Mouse (Mus musculus) liver, embryonic 13.5 days (tissue): ENCODE data around the gene Isg20l2. TPM values are rescaled to one million over a fixed set of nuclear protein-coding genes. Genes with fewer than 3 reads are reported as not detected.
"Not testable (repeated sequence)": the region's sequence is repeated elsewhere in the genome, so short reads cannot be mapped to it uniquely, and the experiment has no call there.

Experiments
- ATAC-seq: fragments of 200-750 bp; cut with Nextera tagmentation; 2 replicates; pipeline ENCODE4 v1.8.0; 2017; ENCODE audit warnings: low read depth, mild to moderate bottlenecking, moderate number of reproducible peaks, moderate library complexity
- DNase-seq: peaks from one replicate; pipeline ENCODE4 v3.0.0; 2022
- H3K27ac ChIP-seq: fragments of 300-500 bp; sonication (generic); 2 replicates; pipeline ENCODE4 v1.5.1; 2015; ENCODE audit warnings: moderate library complexity, mild to moderate bottlenecking, inconsistent platforms
- H3K27me3 ChIP-seq: fragments of 300-500 bp; sonication (generic); 2 replicates; pipeline ENCODE4 v1.6.1; 2015; ENCODE audit warnings: mild to moderate bottlenecking, inconsistent platforms
- H3K36me3 ChIP-seq: fragments of 300-500 bp; sonication (generic); 2 replicates; pipeline ENCODE4 v1.6.1; 2015; ENCODE audit warnings: mild to moderate bottlenecking, inconsistent platforms
- H3K4me1 ChIP-seq: fragments of 300-500 bp; sonication (generic); replicated peaks from 2 replicates; pipeline ENCODE4 v1.6.1; 2015; ENCODE audit warnings: inconsistent platforms
- H3K4me2 ChIP-seq: fragments of 300-500 bp; sonication (generic); 2 replicates; pipeline ENCODE4 v1.6.1; 2015; ENCODE audit warnings: inconsistent platforms, mild to moderate bottlenecking, moderate library complexity
- H3K4me3 ChIP-seq: fragments of 300-500 bp; sonication (generic); replicated peaks from 2 replicates; pipeline ENCODE4 v1.5.1; 2015; ENCODE audit warnings: mild to moderate bottlenecking, inconsistent platforms
- H3K9ac ChIP-seq: fragments of 300-500 bp; sonication (generic); 2 replicates; pipeline ENCODE4 v1.6.1; 2015; ENCODE audit warnings: mild to moderate bottlenecking, inconsistent platforms
- H3K9me3 ChIP-seq: fragments of 300-500 bp; sonication (generic); replicated peaks from 2 replicates; pipeline ENCODE4 v1.6.1; 2016; ENCODE audit warnings: inconsistent platforms
- WGBS: fragments of 180-500 bp; shearing (Covaris S2); methylation state at CpG from one replicate; pipeline ENCODE4 v1.1.7; 2015; ENCODE audit not compliant: insufficient replicate concordance; 5-methylcytosine and 5-hydroxymethylcytosine counted together
- polyA plus RNA-seq: library from polyadenylated mRNA; unstranded; fragments of >200 nt; fragmentation: Nextera tagmentation; extraction: Ambion mirVana; gene quantifications from 2 replicates; pipeline ENCODE4 v1.2.1, GENCODE M21; 2015

Gene Isg20l2
- polyA plus RNA-seq, 1 experiment from 2014 or later: 31.1 TPM

DNA sequence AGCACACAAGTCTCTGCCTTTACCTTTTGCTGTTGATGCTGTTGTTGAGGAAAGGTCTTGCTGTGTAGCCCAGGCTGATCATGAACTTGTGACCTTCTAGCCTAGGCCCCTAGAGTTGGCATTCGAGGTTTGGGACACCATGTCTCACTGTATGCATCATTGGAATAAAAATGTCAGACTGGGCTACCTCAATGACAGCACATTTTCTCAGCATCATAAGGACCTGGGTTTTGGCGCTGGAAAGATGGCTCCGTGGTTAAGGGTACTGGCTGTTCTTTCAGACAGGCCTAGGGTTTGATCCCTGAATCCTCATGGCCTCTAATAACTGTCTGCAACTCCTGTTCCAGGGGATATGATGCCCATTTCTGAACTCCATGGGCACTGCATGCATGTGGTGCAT, 30.3 kb upstream of the Isg20l2 start:
- Histone ChIP-seq H3K4me3 (no peak overlapping the region), H3K27ac (peak overlapping the region; percentile 24), H3K27me3 (no peaks in the 10 kb centered on the region), H3K9me3 (no peaks in the 10 kb centered on the region), H3K4me2 (peak overlapping the region; percentile 15; the same call in 1 of the 2 replicates), H3K9ac (no peak overlapping the region), H3K4me1 (peaks cover 55% of the 10 kb centered on the region), H3K36me3 (no peaks in the 10 kb centered on the region)
- ATAC-seq: no peak
- 79% methylated on average over 3 of the region's 3 CpGs for WGBS
- DNase-seq: no peak

DNA sequence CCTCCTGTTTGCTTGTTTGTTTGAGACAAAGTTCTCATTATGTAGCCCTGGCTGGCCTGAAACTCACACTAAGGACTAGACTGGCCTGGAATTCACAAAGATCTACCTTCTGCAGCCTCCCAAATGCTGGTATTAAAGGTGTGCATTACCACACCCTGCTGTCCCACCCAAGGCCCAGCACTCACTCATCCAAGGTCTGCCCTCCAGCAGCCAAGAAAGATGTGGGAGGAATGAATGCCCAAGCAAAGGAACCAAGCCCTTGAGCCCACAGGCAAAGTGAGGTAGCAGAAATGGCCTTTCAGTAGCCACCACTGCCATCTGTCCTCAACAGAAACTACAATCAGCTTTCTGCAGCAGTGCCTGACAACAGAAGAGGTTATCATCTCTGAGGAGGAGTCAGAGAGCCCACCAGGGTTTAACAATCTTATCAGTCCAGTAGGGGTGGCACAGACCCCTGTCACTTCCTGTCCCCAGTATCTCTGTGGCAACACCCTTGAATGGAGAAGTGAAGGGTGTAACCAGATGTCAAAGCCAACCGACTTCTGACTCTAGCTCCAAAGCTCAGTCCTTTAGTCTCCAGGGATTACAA, 29.0 kb upstream of the Isg20l2 start:
- WGBS: 0% methylated on average over 1 of the region's 1 CpGs
- Histone ChIP-seq H3K4me3 (peak overlapping the region; percentile 41), H3K27me3 (no peaks in the 10 kb centered on the region), H3K36me3 (no peaks in the 10 kb centered on the region), H3K9ac (peak overlapping the region; percentile 69), H3K27ac (peak overlapping the region; percentile 95), H3K4me1 (peaks cover 61% of the 10 kb centered on the region), H3K9me3 (no peaks in the 10 kb centered on the region), H3K4me2 (peak overlapping the region; percentile 68)
- DNase-seq (peak; percentile 87), ATAC-seq (peak; percentile 82)

DNA sequence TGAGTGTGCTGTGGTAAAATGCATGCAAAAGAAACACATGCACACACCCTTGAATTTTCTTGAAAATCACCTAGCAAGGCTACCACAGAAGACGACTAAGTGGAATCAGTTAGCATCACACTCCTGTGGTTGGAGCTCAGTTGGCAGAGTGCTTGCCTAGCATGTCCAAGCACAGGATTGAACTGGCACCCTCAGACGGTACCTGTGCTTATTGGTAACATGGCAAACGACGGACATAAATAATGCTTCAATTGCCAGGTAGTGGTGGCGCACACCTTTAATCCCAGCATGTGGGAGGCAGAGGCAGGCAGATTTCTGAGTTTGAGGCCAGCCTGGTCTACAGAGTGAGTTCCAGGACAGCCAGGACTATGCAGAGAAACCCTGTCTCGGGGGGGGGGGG, 28.2 kb upstream of the Isg20l2 start:
- H3K9ac ChIP-seq: peak overlapping the region; percentile 69
- WGBS: 43% methylated on average over 6 of the region's 6 CpGs
- not testable (repeated sequence) for DNase-seq, H3K27me3 ChIP-seq, H3K36me3 ChIP-seq, ATAC-seq, H3K9me3 ChIP-seq
- H3K4me1 ChIP-seq: peaks cover 61% of the 10 kb centered on the region
- peak overlapping the region; percentile 95 for H3K27ac ChIP-seq
- peak overlapping the region; percentile 41; the same call in 1 of the 2 replicates for H3K4me3 ChIP-seq
- peak overlapping the region; percentile 68 for H3K4me2 ChIP-seq

DNA sequence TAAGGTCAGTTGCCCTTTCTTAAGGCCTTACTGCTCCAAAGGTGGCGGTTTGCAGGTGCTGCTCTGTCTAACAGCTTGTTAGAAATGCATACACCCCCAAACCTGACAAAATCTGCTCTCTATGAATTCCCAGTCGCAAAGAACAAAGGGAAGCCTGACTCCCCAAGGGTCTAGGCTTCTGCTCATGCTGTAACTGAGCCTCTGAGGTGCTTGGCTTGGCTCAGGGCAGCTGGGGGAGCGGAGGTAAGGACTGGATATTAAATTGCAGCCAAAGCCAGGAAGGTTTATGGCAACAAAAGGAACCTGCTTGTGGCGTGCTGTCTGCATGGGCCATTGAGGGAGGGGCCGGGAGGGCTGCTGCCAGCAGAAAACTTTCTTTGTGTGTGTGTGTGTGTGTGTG, 26.3 kb upstream of the Isg20l2 start:
- no peak overlapping the region for H3K4me2 ChIP-seq
- DNase-seq: no peak
- no peaks in the 10 kb centered on the region for H3K27me3 ChIP-seq
- 60% methylated on average over 5 of the region's 5 CpGs for WGBS
- H3K9ac ChIP-seq: peak overlapping the region; percentile 43
- H3K36me3 ChIP-seq: peaks cover 8% of the 10 kb centered on the region; the same call in 1 of the 2 replicates
- no peak overlapping the region for H3K4me3 ChIP-seq
- ATAC-seq: no peak
- H3K9me3 ChIP-seq: no peaks in the 10 kb centered on the region
- H3K27ac ChIP-seq: peak overlapping the region; percentile 77
- peaks cover 70% of the 10 kb centered on the region for H3K4me1 ChIP-seq

DNA sequence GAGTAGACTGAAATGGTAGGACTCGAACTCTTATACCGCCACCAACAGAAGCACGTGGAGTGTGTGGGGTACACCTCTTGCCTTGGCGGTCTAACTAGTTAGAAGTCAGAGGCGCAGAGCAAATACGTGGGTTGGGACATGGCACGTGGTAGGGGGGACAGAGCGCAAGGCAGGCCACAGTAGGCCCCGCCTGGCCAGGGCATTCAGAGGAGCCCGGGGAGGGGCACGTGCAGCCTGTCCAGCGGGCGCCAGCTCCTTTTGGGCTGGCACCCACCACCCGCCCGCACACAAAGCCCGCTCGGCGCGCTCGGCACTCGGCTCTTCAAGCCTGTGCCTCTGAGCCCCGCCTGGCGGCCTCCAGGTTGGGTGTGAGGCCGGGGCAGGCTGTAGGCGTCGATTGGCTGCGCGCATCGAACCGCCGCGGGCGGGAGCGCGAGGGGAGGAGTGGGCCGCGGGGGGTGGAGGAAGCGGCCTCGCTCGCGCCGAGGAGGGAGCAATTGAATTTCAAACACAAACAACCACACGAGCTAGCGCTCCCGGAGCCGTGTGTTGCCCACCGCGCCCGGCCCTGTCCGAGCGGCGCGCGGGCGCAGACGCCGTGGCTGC, 24.1 kb upstream of the Isg20l2 start, which contains the start of gene Hdgf:
Hdgf (plus strand) TSS at position 442 of the 606 bp plus-strand sequence.
- peaks cover 72% of the 10 kb centered on the region for H3K4me1 ChIP-seq
- H3K4me3 ChIP-seq: peak within 1 kb of the TSS; percentile 99
- under 1% methylated on average over 57 of the region's 57 CpGs for WGBS
- H3K36me3 ChIP-seq: peaks cover 19% of the 10 kb centered on the region
- peak; percentile 84 for ATAC-seq
- peak within 1 kb of the TSS; percentile 95 for H3K4me2 ChIP-seq
- DNase-seq: peak; percentile 94
- no peaks in the 10 kb centered on the region for H3K9me3 ChIP-seq
- peak within 1 kb of the TSS; percentile 100 for H3K9ac ChIP-seq
- peak within 1 kb of the TSS; percentile 95 for H3K27ac ChIP-seq
- no peaks in the 10 kb centered on the region for H3K27me3 ChIP-seq

DNA sequence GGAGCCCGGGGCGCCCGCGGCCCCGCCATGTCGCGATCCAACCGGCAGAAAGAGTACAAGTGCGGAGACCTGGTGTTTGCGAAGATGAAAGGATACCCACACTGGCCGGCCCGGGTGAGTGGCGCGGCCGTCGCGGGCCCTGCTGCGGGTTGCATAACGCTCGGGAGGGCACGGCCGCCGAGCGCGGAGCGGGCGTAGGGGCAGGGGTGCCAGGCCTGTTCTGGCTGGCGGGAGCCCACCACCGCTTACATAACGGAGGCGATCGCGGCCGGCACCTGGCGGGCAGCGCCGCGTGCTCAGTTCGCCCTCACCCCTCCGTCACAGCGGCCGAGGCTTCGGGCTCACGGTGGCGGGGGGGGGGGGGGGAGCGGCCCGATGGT, 23.5 kb upstream of the Isg20l2 start:
- ATAC-seq (no peak), DNase-seq (no peak)
- Histone ChIP-seq H3K4me2 (peak overlapping the region; percentile 95), H3K27ac (peak overlapping the region; percentile 95), H3K27me3 (no peaks in the 10 kb centered on the region), H3K9me3 (no peaks in the 10 kb centered on the region), H3K4me1 (peaks cover 72% of the 10 kb centered on the region), H3K4me3 (peak overlapping the region; percentile 99), H3K9ac (peak overlapping the region; percentile 100), H3K36me3 (peaks cover 24% of the 10 kb centered on the region)
- WGBS: under 1% methylated on average over 46 of the region's 47 CpGs

DNA sequence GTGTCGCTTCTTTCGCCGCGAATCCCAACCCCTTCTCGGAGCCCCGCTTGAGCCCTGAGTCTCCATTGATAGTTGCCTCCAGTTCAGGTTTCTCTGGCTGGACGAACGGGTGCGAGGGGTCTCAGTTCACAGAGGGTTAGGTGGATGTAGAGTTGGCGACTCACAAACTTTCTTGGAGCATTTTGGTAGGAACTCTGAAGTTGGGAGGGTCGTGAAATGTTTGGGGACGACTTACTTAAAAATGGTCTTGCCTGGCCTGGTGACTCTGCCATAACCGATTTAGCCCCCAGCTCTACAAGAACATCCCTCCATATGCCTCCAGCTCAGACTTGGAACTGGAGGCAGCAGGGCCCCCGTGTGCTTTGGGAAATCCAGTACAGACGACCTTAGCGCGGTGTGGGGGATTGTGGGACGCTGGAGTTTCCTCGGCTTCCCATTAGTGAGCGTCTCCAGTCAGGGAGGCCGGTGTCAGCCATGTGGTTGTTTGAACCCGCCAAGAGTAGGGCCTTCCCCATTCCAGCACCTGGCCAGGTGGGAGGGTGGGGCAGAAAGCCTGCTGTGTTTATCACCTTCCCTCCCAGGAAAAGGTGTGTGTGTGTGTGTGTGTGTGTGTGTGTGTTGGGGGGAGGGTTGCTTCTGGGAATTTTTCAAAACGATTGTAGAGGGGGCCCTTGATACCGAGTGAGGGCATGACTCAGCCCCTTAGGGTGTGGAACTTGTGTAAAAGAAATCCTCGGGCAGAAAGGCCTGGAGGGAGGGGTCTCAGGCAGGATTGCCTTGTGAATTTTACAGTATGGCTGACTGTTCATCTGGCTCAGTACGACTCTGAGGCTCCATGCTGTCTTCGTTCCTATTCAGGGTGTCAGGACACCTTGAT, 22.9 kb upstream of the Isg20l2 start:
- ATAC-seq (peak; percentile 14), DNase-seq (peak; percentile 53)
- Histone ChIP-seq H3K27ac (peak overlapping the region; percentile 95), H3K36me3 (peaks cover 30% of the 10 kb centered on the region), H3K4me3 (peak overlapping the region; percentile 99), H3K9me3 (no peaks in the 10 kb centered on the region), H3K4me1 (peaks cover 72% of the 10 kb centered on the region), H3K27me3 (no peaks in the 10 kb centered on the region), H3K9ac (peak overlapping the region; percentile 100), H3K4me2 (peak overlapping the region; percentile 95)
- under 1% methylated on average over 27 of the region's 27 CpGs for WGBS

DNA sequence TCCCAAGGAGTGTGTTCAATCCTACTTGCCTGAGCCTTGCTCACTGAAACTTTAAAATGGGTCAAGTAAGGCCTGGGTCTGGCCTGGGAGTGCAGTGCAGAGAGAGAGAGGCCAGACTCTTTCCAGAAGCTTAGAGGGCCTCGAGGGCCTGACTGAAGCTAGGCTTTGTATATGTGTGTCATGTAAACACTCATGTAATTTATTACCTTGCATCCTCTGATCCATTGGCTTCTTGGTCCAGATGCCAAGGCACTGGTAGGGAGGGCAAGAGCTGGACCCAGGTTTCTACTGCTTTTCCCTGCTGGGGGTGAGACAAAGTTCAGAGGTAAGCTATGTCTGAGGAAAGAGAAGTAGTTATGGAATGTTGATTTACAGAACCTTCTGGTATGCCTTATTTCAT, 22.2 kb upstream of the Isg20l2 start:
- 0% methylated on average over 1 of the region's 1 CpGs for WGBS
- H3K36me3 ChIP-seq: peaks cover 33% of the 10 kb centered on the region
- H3K9me3 ChIP-seq: no peaks in the 10 kb centered on the region
- H3K27ac ChIP-seq: peak overlapping the region; percentile 95
- peak overlapping the region; percentile 99 for H3K4me3 ChIP-seq
- peaks cover 74% of the 10 kb centered on the region for H3K4me1 ChIP-seq
- no peak for DNase-seq
- no peak for ATAC-seq
- peak overlapping the region; percentile 100 for H3K9ac ChIP-seq
- H3K27me3 ChIP-seq: no peaks in the 10 kb centered on the region
- peak overlapping the region; percentile 95 for H3K4me2 ChIP-seq

DNA sequence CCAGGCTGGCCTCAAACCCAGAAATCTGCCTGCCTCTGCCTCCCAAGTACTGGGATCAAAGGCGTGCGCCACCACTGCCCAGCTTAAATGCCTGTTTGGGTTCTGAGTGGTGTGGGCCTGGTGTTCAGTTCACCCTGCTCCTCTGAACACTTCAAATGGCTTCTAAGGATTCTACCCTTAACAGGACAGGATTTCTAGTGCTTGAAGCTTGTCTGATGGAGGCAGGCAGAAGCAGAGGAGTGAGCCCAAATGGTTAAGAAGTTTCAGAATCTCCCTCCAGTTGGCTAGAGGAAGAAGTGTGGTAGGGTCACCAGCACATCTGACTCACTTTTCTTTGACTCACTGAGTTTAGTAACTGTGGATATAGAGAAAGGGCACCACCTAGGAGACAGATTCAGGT, 20.7 kb upstream of the Isg20l2 start:
- Histone ChIP-seq H3K9ac (peak overlapping the region; percentile 100), H3K27me3 (no peaks in the 10 kb centered on the region), H3K36me3 (peaks cover 48% of the 10 kb centered on the region), H3K9me3 (no peaks in the 10 kb centered on the region), H3K4me3 (peak overlapping the region; percentile 99), H3K4me1 (peaks cover 81% of the 10 kb centered on the region), H3K27ac (peak overlapping the region; percentile 95), H3K4me2 (peak overlapping the region; percentile 95)
- DNase-seq (no peak), ATAC-seq (no peak)
- 50% methylated on average over 2 of the region's 2 CpGs for WGBS

DNA sequence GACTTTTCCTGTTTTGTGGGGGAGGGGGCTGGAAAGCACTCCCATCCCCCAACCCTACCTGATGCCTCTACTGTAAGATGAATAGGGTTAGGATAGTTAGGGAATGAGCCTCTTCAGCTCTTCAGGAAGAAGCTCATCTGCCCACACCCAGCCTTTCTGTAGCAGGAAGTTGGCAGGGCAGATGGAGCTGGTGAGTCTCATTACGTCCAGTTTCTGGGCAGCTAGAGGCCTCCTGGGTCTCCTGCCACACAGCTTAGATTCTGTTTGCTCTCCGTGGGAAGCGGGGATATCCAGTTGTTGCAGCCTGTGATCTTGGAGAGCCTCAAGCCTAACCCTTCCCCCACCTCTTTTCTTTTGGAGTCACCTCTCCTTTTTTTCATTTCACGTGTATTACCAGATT, 20.2 kb upstream of the Isg20l2 start:
- no peak for DNase-seq
- 14% methylated on average over 4 of the region's 4 CpGs for WGBS
- H3K4me1 ChIP-seq: peaks cover 84% of the 10 kb centered on the region

DNA sequence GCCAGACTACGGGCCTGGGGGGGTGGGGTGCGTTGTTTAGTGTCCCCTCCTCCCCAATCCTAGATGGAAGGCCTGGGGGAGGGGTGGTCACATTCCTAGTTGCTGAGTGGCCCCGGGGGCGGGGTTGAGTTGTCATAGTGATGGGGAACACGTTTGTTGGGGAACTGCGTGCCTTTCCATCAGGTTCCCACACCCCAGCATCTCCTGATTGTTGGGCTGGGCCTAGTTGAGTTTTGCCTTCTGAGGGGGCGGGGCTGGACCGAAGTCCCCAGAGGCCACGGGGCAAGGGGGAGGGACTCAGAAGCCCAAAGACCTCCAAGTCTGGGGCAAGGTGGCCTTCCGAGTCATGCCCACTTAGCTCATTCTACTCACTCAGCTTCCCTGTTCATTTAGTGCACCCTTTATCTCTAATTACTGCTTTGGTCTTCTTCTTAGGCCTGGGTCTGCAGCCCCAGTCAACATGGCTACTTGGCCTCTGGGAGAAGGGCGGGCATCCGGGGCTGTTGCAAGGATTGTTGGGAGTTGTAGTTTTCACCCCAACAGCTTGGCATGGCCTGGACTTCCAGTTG, 19.5 kb upstream of the Isg20l2 start:
- DNase-seq: peak; percentile 73
- peaks cover 61% of the 10 kb centered on the region for H3K36me3 ChIP-seq
- H3K4me3 ChIP-seq: peak overlapping the region; percentile 99
- H3K27ac ChIP-seq: peak overlapping the region; percentile 95
- no peaks in the 10 kb centered on the region for H3K9me3 ChIP-seq
- peak; percentile 10; the same call in 1 of the 2 replicates for ATAC-seq
- H3K9ac ChIP-seq: peak overlapping the region; percentile 100
- no peaks in the 10 kb centered on the region for H3K27me3 ChIP-seq
- peaks cover 76% of the 10 kb centered on the region for H3K4me1 ChIP-seq
- H3K4me2 ChIP-seq: peak overlapping the region; percentile 95
- 13% methylated on average over 12 of the region's 12 CpGs for WGBS

More for the DNA sequence above, 20.2 kb upstream of the Isg20l2 start:
- Histone ChIP-seq H3K27ac (peak overlapping the region; percentile 95), H3K27me3 (no peaks in the 10 kb centered on the region), H3K4me3 (peak overlapping the region; percentile 99), H3K9ac (peak overlapping the region; percentile 100), H3K9me3 (no peaks in the 10 kb centered on the region), H3K36me3 (peaks cover 53% of the 10 kb centered on the region), H3K4me2 (peak overlapping the region; percentile 95)
- no peak for ATAC-seq
